Mouse (Mus musculus): ENCODE results near the gene Cox7a2.

Cox7a2 gene

GRCm38 (mm10) chr9:79759385-79760005, at the start of gene Cox7a2:
Gene Cox7a2 (minus strand): TSS chr9:79759878.
- peak; percentile 93 for DNase-seq (ENCODE audit: low read depth)

GRCm38 (mm10) chr9:79809411-79809810, 49.7 kb upstream of the Cox7a2 start:
- no peak for DNase-seq (ENCODE audit: low read depth)

- DNase-seq (ENCODE audit: low read depth), result no peak
Observed at GRCm38 (mm10) chr9:79807178-79807577, 47.5 kb upstream of the Cox7a2 start.

GRCm38 (mm10) chr9:79806317-79807075, 46.8 kb upstream of the Cox7a2 start:
- DNase-seq (ENCODE audit: low read depth), result no peak

- DNase-seq (ENCODE audit: low read depth), result no peak
Observed at GRCm38 (mm10) chr9:79805426-79805825, 45.7 kb upstream of the Cox7a2 start.

- DNase-seq (ENCODE audit: low read depth), result no peak
Observed at GRCm38 (mm10) chr9:79796461-79797135, 36.9 kb upstream of the Cox7a2 start.

GRCm38 (mm10) chr9:79795076-79795475, 35.4 kb upstream of the Cox7a2 start:
- DNase-seq (ENCODE audit: low read depth), result no peak

- DNase-seq (ENCODE audit: low read depth), result peak; percentile 97
Observed at GRCm38 (mm10) chr9:79792841-79793835, 33.5 kb upstream of the Cox7a2 start, which contains the start of gene Tmem30a. Gene Tmem30a (minus strand): TSS chr9:79793507.

GRCm38 (mm10) chr9:79785794-79786085, 26.1 kb upstream of the Cox7a2 start:
- no peak for DNase-seq (ENCODE audit: low read depth)

- DNase-seq (ENCODE audit: low read depth), result no peak
Observed at GRCm38 (mm10) chr9:79784934-79785793, 25.5 kb upstream of the Cox7a2 start.

GRCm38 (mm10) chr9:79784439-79784838, 24.8 kb upstream of the Cox7a2 start:
- no peak for DNase-seq (ENCODE audit: low read depth)

- DNase-seq (ENCODE audit: low read depth), result no peak
Observed at GRCm38 (mm10) chr9:79779354-79779753, 19.7 kb upstream of the Cox7a2 start.

GRCm38 (mm10) chr9:79766991-79767545, 7.4 kb upstream of the Cox7a2 start:
- no peak for DNase-seq (ENCODE audit: low read depth)

- no peak for DNase-seq (ENCODE audit: low read depth)
Observed at GRCm38 (mm10) chr9:79765329-79765728, 5.7 kb upstream of the Cox7a2 start.

GRCm38 (mm10) chr9:79762519-79762918, 2.8 kb upstream of the Cox7a2 start:
- DNase-seq (ENCODE audit: low read depth), result no peak

- DNase-seq (ENCODE audit: low read depth), result no peak
Observed at GRCm38 (mm10) chr9:79760076-79760475, 398 bp upstream of the Cox7a2 start.

GRCm38 (mm10) chr9:79755311-79755710, 4.4 kb downstream of the Cox7a2 start:
- DNase-seq (ENCODE audit: low read depth), result no peak

- DNase-seq (ENCODE audit: low read depth), result no peak
Observed at GRCm38 (mm10) chr9:79751846-79752245, 7.8 kb downstream of the Cox7a2 start.

- DNase-seq (ENCODE audit: low read depth), result no peak
Observed at GRCm38 (mm10) chr9:79750709-79751108, 9.0 kb downstream of the Cox7a2 start.

GRCm38 (mm10) chr9:79745036-79745435, 14.6 kb downstream of the Cox7a2 start:
- DNase-seq (ENCODE audit: low read depth), result no peak

GRCm38 (mm10) chr9:79735608-79736007, 24.1 kb downstream of the Cox7a2 start:
- no peak for DNase-seq (ENCODE audit: low read depth)

All from fibroblast of lung, adult 2 months (primary cell).